Mouse (Mus musculus) left cerebral cortex, adult 8-10 months (tissue): Measurements from ENCODE around the gene Arhgap29. TPM values are rescaled to one million over a fixed set of nuclear protein-coding genes. Genes with fewer than 3 reads are reported as not detected.

ENCODE experiments used
- DNase-seq, 2 experiments: peaks; one replicate each; pipeline ENCODE4 v3.0.0; 2022; ENCODE audit warnings: low spot score in 2 of 2
- total RNA-seq, 4 experiments: library from RNA; stranded (reverse); gene quantifications; 2 replicates each; pipeline ENCODE4 v1.2.4; 2022

Gene Arhgap29
- 10 to 100 TPM; 20.0 to 26.9 (median 24.7) TPM for total RNA-seq

DNA sequence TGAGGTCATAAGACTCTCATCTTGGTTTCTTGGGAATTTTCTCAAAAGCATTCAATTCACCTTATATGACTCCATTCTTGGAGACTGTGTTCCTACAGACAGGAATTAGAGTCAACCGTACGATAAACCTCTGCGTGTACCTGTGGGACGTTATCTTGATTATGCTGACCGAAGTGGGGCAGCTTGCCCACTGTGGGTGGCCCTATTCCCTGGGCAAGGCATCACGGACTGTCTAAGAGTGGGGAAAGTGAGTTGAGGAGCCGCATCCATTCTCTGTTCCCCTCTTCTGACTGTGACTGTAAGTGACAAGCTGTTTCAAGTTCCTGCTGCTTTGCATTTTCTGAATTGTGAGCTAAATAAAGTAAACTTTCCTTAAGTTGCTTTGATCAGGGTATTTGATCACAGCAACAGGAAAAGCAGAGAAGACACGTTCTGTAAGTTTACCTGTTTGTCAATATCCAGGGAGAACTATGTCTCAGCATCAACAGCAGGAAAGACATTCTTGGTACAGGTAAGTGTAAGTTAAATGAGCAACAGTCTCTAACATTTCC lies at the start of gene Arhgap29:
Gene Arhgap29, plus strand, starts transcription at position 501 of the 551 bp plus-strand sequence.
- no peak for DNase-seq

- no peak for DNase-seq
These were observed 49.6 kb upstream of the Arhgap29 start for GRCm38 (mm10) chr3:121902729-121903128.

DNA sequence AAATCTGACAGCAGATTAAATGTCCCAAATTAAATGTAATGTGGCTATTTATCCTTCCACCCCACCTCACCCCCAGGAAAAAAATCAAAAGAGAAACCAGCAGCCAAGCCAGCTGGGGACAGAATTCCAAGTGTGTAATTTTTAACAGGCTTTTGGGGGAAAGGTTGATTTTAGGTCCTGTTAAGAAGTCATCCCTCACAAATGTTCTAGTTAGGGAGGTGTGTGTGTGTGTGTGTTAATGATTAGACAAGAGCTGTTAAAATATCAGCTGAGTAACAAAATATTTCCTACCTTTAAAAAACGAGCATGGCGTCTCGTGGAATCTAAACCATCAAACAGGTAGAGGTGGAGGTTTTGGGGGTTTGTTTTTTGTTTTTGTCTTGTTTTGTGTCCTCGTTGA lies 49.1 kb upstream of the Arhgap29 start:
- no peak for DNase-seq

DNA sequence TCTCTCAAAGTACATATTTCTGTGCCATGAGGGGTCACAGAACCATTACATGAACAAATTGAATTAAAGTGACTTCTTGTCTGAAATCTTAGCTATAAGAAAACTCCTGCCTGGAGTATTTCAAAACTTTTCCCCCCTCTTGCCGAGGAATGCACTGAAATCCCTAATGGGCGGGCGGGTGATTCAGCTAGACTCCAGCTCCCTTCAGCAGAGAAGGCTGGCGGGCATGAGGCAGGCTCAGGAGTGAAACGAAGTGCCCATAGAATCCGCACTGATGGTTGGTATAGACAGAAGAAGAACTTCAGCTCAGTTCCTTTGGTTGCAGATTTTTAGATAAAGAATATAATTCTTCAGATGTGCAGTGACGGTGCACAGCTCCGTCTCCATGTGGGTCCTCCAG lies 48.6 kb upstream of the Arhgap29 start:
- no peak for DNase-seq

GRCm38 (mm10) chr3:121904476-121904875 lies 47.9 kb upstream of the Arhgap29 start:
- DNase-seq: no peak

- no peak for DNase-seq
These were observed 45.7 kb upstream of the Arhgap29 start for GRCm38 (mm10) chr3:121906623-121907022.

DNA sequence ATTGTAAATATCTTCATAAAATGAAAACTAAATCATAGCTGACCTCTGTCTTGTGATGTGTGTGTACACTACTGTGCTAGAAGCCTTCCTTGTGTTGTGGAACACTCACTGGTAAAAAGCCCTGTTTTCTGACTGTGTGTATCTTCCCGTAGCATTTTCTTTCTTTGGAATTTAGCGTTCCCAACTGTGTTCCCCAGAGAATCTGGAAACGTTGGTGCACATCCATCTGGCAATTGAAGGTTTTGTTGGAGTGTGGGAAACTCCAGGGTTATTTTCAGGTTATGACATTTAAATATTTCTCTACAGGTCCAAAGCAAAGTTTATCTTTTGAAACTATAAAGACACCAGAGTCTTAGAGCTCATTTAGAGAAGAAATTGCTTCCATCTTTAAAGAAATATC lies 43.2 kb upstream of the Arhgap29 start:
- no peak for DNase-seq

GRCm38 (mm10) chr3:121913476-121913875 lies 38.9 kb upstream of the Arhgap29 start:
- DNase-seq: no peak

- no peak for DNase-seq
These were observed 37.7 kb upstream of the Arhgap29 start for GRCm38 (mm10) chr3:121914459-121915185.

DNA sequence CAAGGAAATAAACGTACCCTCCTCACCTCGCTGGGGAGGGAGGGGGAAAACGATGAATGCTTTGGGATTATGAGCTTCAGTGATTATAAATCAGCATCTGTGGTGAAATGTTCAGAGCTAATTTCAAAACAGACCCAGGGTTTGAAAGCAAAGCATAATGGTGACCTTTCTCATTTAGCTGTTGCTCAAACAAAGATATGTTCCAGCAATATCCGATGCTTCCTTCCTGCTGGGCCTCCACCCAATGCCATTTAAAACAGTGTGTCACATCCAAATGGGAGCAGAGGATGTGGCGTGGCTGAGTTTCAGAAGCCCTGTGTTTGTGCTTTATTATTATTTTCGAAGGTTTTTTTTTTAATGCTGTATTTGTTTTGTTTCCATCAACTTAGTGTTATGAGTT lies 37.1 kb upstream of the Arhgap29 start:
- no peak for DNase-seq

DNA sequence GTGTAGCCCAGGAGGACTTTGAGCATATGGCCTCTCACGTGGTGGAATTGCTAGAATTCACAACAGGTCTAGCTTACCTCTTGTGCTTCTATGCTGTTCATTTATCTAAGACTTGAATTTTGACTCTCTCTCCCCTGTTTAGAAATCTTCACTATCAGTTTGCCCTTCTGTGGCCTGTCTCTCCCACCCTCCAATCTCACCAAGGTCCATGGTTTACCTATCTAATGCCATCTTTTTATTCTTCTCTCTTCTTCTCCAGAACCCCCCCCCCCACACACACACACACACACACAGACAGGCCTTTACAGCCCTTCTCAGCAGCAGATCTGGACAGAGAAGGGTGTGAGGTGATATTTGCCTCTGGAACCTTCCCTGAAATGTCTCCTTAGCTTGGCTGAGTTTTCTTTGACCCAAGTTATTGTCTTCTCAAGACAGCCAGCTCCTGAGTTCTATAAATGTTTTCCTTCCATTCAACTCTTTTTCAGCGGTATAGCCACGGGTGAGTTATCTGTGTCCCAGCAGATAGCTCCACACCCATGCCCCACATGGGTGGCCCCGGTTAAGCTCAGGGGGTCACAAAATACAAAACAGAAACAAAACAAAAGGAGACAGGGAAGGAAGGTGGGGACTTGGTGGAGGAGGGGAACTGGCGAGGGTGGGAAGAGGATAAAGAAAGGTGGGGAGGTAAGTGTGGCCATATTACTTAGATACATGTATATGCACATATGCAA lies 35.4 kb upstream of the Arhgap29 start:
- DNase-seq: no peak

- DNase-seq: no peak
These were observed 34.7 kb upstream of the Arhgap29 start for GRCm38 (mm10) chr3:121917658-121918057.

GRCm38 (mm10) chr3:121919961-121920360 lies 32.4 kb upstream of the Arhgap29 start:
- DNase-seq: no peak

DNA sequence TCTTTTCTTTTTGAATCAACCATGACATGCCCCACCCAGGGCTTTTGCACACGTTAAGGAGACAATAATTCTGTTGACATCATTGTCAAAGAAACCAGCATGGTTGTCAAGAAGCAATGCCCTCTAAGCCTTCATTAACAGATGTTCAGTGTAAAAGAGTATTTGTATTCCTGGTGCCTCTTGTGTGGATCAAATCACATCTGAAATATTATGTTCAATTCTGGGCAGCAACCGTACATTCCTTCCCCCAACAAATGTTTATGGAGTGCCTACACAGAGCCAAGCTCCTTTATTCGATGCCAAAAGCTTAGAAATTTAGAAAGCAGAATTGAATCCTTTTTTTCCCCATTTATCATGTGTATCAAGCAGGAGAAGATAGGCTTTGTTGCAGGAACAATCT lies 31.6 kb upstream of the Arhgap29 start:
- no peak for DNase-seq

- DNase-seq: no peak
These were observed 27.4 kb upstream of the Arhgap29 start for GRCm38 (mm10) chr3:121924768-121925486.

DNA sequence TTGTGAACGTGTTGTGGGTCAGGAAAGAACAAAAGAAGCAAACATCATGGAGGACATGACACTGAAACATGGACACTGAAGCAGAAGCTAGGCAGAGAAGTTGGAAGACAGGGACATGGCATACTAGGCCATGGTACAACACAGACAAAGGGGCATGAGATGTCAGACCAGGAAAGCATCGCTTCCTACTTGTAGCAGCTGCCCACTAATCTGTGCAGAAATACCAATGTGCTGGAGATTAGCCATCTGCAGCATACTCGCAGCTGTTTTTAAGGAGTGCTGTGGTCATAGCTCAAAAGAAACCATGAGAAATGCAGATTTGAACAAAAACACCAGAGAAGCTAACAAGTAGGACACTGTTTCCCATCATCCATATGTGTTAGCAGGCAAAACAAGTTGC lies 24.7 kb upstream of the Arhgap29 start:
- no peak for DNase-seq

- no peak for DNase-seq
These were observed 19.5 kb upstream of the Arhgap29 start for GRCm38 (mm10) chr3:121932815-121933214.

- no peak for DNase-seq
These were observed 16.1 kb upstream of the Arhgap29 start for GRCm38 (mm10) chr3:121936241-121936640.

DNA sequence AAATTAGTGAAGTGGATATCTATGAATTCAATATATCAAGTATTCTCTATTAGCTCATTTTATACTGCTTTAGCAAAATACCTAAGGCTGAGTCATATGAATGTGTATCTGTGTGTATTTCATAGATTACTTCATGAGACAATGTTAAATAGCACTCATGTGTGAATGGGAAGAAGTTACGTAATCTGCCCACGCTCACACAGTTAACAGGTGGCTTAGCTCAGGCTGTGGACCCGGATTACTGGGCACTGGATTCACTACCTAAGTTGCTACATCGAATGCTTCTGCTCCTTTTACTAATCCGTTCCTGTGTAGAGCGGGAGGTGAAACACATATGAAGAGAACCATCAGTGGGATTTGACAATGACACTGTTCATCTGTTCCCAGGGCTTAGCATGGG lies 15.3 kb upstream of the Arhgap29 start:
- no peak for DNase-seq

DNA sequence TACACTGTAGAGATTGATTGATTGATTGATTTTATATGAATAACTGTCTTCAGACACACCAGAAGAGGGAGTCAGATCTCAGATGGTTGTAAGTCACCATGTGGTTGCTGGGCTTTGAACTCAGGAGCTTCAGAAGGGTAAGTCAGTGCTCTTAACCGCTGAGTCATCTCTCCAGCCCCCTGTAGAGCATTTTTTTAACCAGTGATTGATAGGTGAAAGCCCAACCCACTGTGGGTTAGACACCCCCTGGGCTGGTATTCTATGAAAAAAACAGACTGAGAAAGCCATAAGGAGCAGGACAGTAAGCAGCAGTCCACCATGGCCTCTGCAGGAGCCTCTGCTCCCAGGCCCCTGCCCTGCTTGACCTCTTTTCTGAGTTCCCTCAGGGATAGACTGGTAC lies 12.7 kb upstream of the Arhgap29 start:
- no peak for DNase-seq

- no peak for DNase-seq
These were observed 12.0 kb upstream of the Arhgap29 start for GRCm38 (mm10) chr3:121940094-121940889.
